Mouse (Mus musculus) megakaryocyte-erythroid progenitor cell, adult 5-6 weeks (primary cell): ENCODE results near the gene Atxn1. TPM values are rescaled to one million over a fixed set of nuclear protein-coding genes. Genes with fewer than 3 reads are reported as not detected.

ENCODE experiments used
- ATAC-seq: replicated peaks from 2 replicates; pipeline ENCODE4 v1.8.0; 2016; ENCODE audit warnings: mild to moderate bottlenecking, inconsistent platforms; ENCODE audit not compliant: severe bottlenecking, poor library complexity, low FRiP score, low TSS enrichment
- total RNA-seq, 2 experiments: library from RNA; stranded (forward) in 1 of 2; stranded (reverse) in 1 of 2; fragments of 200-1000, 215-1000 nt in 1 of 2; fragments of >200 nt in 1 of 2; fragmentation: Nextera tagmentation in 1 of 2; gene quantifications; 2 replicates each; pipeline ENCODE4 v1.2.3; 2014 to 2017

Gene Atxn1
- total RNA-seq, 2 experiments from 2014 or later, result 6.3 to 23.3 TPM

DNA sequence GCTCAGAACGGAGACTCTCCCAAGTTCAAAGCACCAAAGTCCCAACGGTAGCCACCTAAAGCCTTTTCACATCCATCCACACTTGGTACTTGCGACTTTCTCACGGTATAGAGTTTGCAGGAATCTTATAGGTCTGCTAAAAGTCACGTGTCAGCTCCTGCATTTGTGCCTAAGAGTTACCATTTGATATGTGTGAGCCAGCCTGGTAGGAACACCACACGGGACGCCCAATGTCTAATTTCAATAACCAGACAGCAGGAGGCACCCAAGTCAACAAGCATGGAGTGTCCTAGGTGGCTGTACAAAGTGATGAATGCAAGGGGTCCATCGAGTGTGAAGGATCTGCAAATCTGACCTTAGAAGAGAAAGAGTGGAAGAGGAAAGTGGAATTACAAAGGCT lies 254.8 kb downstream of the Atxn1 start:
- ATAC-seq, result no peak

DNA sequence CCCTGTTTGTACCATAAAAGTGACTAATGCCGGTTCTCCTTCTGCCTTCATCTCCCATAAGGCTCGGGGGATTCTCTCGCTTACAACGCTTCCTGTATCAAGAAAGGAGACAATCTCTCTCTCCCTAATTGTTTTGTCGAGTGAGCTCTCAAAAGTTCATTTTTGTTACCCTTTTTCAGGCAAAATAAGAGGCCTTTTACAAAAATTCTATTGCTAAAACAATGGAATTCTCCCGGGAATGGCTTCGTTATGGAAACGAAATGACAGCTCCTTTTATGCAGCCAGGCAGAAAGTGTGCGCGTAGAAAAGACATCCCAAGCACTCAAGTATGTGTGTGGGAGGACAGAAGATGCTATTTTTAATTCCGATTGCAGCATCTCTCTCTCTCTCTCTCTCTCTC lies 255.4 kb downstream of the Atxn1 start:
- no peak for ATAC-seq

DNA sequence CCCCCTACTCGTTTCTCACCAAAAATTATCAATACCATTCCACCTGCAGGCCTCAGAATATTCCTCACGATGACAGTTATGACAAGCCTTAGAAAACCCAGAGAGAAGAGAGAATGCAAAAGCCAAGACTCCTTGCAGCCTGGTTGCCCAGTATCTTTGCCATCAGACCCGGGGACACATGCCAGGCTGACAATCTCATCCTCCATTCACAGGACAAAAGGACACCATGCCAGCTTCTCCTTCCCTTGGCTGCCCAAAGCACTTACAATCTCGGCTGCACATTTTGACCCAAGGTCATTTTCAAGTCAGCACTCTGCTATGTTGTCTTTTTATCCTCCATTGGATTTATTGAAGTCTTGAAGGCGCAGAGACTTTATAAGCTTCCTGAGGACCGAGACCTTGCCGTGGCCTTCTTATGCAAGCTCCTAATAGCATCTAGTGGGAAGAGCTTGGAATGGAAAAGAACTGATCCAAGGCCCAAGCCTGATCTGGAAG lies 263.5 kb downstream of the Atxn1 start:
- no peak for ATAC-seq

DNA sequence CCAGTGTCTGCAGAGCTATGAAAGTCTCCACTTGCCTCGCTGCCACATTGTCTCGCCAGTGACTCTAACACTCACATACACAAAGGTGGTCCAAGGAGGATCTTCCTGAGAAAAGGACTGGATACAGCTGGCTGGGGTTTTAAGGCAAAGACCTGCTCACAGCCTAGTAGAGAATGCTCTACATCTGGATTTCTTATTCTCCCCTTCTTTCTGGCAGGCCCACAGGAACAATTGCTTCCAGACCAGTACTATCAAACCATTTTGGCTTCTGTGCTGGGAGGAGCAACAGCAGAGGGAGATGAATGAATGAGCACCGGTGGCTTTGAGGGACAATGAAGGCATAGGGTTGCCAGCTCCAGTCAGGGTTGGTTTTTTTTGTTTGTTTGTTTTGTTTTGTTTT lies 265.8 kb downstream of the Atxn1 start:
- no peak for ATAC-seq

DNA sequence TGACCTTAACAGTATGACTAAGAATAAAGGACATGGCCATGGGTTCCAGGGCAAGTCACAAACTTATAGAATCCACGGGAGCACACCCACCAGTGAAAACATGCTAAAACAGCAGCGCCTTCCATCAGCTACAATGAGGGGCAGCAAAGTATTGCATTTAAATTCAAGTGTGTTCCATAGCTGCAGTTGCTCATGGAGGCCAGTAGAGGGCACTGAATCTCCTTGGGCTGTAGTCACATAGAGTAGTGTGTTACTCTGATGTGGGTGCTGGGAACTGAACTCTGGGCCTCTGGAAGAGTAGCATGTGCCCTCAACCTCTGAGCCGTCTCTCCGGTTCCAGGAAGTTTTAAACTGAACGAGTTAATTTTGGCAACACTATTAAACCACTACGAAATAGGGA lies 268.8 kb downstream of the Atxn1 start:
- ATAC-seq, result no peak

DNA sequence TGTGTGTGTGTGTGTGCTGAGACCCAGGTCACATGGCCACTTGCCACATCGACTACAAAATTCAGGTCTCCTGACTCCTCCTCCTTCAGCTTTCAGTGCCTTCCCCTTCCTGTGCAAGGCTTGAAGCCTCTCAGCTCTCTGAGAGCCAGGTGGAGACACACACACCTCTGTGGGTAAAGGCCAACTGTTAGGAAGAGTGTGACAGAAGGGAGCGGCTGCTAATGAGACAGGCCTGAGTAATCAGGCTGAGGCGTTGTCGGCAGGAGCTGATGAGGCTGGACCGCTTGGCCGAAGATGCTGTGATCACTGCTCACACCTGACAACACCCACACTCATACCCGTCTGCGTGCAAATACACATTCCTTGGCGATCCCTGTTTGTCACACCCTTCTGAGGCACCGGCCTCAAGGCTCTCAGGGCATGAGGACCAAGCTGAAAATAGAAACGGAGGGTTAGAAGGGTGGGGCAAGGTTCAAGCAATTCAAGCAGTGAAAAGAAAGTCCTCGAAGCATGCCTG lies 269.8 kb downstream of the Atxn1 start:
- no peak for ATAC-seq

DNA sequence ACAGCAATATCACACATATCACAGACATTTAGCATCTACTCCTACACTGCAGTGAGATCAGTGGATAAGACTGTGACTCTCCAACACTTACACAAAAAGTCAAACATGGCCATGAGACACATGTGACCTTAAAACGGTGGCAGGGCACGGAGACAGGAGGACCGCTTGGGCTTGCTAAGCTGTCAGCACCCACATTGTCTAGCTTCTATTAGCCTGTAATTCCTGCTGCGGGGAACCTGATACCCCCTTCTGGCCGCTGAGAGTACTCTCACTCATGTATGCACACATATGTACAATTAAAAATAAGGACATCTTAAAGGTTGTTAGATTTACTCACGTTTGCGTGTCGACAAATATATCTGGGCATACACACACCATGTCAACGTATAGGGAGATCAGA lies 270.9 kb downstream of the Atxn1 start:
- ATAC-seq, result peak; percentile 55

DNA sequence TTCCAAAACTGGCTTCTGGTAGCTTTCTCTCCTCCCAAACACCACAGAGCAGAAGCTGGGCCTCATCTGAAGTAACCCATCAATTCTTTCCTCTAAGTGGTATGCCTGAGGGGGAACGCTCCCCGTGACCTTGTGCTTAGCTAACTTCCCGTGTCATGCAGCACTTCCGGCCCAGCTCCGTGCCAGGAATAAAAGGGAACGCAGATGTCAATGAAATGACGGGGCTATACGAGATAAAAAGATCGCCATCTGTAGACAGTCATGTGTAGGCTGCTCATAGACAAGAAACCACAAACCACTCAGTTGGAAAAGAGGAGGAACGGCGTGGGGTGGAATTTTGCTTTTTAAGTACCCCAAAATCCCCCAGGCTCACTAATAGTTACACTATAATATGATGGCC lies 271.3 kb downstream of the Atxn1 start:
- peak; percentile 63 for ATAC-seq

DNA sequence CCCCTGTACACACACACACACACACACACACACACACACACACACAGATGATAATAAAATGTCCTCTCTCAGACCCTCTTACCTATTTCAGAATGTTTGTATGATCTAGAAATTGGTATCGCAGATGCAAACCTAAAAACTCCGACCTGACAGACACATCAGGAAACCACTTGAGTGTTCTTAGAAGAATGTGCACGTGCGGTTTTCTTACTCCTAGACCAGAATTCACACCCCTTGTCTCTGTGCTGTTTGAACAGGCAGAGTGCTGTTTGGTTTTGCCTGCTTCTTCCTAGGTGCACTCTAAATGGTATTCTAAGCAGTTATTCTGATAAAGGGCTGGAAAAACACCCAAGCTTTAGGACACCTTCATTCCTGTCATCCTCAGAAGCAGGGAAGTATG lies 271.7 kb downstream of the Atxn1 start:
- ATAC-seq, result no peak

DNA sequence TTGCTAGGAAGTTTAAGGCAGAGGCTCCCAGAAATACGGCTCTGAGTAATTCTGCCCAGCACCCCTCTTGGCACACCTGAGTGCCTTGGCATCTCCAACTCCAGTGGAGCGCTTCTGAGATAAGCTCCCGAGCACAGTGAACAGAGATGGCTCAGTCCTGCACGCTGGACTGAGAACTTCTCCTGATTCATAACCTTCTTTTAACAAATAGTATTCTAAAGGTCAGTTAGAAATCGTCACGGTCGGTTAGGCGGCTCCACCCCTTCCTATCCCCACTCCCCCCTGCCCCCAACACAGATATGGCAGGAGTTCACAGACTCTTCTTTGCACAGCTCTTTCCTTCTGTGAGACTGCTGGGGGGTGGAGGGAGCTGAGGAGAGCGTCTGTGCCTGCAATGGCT lies 272.4 kb downstream of the Atxn1 start:
- ATAC-seq, result no peak

DNA sequence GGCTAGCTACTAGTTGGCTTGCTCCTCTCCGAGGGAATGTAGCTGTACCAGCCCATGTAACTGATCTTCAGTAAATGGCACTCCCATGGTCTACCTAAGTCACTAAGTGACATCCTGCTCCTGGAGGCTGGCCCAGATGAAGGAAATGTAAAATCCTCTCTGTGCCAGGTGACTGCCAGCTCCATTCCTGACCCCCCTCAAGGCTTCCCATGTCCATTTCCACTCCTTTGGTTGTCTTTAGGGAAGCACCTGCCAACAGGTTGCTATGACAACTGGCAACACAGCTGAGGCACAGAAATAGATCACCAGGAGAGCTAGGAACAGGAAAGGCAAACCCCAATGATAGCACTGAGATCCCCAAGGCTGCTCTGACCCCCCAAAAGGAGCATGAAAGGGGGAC lies 274.4 kb downstream of the Atxn1 start:
- ATAC-seq, result no peak

DNA sequence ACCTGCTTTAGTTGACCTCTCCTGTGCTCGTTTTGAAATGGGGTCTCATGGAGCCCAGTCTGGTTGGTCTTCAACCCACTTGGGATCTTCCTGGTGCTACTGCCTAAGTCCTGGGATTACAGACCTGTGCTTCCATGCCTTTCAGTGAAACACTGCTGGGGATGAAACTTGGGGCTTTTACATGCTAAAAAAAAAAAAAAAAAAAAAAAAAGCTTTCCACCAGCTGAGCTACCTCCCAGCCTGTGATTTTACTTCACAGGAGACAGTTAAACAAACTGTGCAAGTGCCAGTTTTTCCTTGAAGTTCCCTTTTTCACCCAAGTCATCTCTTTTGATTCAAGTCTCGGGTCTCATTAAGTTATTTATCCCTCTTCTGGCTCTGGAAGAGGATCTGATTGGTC lies 275.9 kb downstream of the Atxn1 start:
- ATAC-seq, result no peak

DNA sequence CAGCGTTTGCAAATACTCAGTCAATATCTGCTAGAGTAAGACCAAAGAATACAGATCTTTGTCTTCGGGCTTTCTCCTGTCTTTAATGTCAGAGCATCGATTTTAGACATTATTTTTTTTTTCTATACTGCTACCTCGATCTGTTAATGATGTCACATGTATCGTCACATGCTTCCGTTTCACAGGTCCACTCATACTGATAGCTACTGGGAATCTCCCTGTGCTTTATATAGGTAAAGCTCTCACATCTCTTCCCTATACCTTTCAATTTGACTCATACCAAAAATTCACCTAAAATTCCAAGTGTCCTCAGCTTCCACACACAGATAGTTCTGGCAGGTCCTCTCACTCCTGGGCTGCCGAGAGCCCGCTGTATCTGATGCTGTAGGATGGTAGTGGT lies 277.2 kb downstream of the Atxn1 start:
- ATAC-seq, result no peak

DNA sequence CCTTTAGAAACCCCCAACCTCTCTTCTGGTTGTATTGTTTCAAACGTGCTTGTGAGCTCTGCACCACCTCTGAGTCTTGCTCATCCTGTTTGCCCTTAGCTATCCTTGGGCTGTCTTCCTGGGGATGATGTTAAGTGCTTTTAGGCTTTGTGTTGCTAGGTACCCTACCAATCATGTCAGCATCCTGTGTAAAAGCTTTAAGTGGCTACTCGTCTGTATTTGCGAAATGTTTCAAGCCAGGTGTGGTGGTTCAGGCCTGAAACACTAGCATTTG lies 278.6 kb downstream of the Atxn1 start:
- no peak for ATAC-seq

DNA sequence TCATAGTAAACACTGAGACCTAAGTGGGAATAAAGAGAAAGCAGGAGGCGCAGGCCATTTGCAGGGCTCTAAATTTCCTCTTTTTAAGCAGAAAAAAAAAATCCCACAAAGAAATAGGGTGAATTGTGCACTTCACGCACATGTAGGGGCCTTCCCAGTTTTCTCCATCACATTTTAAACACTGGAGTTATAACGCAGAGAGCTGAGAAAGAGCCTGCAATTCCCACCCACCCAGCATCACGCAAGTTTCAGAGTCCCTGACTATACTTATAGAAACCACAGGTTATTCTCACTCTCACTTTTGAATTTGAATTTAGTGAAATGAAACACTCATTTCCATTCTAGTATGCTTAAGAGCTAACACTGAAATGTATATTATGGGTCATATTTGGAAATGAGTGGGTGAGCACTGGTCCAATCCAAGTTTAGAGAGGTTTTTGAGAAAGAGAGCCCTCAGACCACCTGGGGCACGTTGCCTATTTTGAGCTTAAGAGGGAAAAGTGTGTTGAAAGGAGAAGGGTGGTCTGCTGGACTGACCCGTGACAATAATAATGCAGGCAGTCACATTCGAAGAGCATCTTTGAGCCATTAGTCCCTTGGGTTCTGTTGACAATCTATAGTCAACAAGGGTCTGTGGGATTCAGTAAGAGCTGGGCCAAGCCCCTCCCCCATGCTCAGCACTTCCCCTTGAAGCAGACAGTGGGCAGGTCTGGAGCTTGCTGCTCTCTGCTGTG lies 279.1 kb downstream of the Atxn1 start:
- no peak for ATAC-seq

DNA sequence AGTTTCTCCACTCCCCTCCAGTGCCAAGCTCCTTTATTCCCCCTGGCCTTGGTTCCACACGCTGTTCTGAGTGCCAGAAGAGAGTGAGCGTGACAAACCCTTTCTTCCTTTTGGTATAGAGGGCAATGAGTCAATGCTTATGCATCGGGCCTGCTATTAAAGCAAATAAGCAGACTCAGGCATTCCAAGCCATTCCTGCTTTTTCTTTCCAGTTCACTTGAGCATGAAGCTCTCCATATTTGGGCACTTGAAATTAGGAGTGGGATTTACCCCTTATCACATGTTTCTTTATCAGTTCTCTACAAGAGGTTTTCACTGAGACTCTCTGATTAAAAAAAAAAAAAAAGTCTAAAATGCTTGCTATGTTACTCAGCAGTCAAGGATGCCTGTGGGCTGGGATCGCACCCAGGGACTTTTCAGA lies 279.9 kb downstream of the Atxn1 start:
- ATAC-seq, result no peak

DNA sequence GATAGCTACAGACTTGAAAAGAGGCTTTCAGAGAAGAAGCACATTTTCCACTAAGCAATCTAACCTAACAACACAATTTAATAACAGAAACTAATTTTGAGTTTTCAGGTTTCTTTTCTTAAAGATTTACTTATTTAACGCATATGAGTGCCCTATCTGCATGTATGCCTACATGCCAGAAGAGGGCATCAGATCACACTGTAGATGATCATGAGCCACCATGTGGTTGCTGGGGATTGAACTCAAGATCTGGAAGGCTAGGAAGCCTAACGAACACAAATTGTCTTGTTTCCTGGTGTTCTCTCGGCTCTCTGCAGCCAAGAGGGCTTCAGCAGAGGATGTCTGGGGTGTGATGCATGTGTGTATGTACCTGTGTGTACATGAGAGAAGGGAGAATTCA lies 280.8 kb downstream of the Atxn1 start:
- no peak for ATAC-seq

DNA sequence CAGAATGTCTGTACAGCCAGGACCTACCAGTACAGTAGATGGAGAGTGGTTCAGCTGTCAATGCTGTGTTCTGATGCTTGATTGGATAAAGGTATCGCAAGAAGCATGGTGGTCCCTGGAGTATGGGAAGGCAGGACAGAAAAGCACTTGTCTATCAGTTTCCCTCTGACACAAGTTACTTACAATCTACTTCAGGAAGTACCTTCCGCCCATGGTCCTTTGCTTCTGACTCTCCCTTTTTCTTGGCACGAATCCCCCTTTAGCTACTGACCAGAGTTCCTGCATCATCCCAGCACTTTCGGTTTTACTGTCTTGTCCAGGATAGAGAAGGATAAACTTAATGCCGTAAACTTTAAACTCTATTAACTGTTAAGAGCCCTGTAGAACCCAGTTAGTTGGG lies 283.6 kb downstream of the Atxn1 start:
- ATAC-seq, result no peak

DNA sequence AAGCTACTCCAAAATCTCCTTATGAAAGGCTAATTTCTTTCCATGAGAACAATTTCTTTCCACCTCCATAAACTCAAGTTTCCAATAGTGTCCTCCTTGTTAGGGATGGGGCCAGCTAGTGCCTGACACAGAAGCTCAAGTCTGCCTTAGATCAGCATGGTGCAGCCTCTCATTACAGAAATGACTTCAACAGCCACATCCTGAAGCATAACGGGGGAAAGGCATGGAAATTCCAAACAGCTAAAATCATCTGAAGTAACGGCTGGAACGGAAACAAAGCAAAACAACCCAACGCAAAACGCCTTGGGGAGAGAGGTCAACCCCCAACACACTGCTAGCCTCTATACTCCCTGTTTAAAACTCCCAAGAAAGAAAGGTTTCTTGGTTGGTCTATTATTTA lies 284.2 kb downstream of the Atxn1 start:
- no peak for ATAC-seq

DNA sequence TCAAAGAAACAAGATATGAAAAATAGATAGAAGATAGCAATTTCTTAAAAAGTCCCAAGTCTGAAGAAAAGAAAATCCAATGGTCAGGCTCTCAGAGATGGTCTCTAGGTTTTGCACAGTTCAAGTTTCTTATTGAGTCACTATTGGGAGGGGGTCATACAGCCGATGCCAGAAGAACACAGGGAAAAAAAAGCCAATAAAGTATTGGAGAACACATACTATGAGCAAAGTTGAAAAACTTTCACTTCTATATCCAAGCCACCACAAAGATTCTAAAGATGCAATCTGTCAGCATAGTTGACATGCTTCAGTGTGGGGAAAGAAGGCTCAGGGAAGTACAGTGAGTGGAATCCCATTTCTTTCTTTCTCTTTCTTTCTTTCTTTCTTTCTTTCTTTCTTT lies 285.7 kb downstream of the Atxn1 start:
- ATAC-seq, result no peak

DNA sequence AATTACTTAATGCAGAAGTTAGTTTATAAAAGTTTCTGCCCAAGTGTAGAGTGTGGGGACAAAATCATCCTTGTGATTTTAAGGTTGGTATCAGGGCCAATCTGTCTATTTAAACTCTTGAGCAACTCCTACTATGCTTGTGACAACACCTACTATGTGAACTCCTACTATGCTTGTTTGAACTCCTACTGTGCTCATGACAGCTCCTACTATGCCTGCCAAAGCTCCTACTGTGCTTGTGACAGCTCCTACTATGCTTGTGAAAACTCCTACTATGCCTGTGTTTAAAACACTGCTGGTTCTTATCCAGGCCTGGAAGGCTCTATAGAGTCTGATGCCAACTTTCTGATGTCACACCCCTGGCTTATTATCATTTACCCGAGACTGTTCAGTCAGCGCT lies 292.2 kb downstream of the Atxn1 start:
- ATAC-seq, result peak; percentile 50; the same call in 1 of the 2 replicates

DNA sequence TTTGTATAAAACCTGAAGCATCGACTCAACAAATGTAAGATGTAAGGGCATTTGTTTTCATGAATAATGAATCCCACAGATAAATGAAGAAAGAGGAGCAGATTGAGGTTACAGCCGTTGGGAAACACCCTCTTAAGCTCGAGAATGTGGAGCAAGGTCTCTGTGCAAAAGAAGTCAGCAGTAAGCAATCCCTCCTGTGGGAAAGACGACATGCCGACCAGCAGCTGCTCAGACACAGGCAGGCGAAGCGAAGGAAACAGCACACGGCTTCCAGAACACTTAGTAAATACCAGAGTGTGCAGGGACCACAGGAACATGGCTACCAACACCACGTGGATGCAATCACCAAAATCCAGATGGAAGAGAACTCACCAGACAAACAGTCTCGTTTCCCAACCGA lies 294.8 kb downstream of the Atxn1 start:
- ATAC-seq, result no peak
